Mouse (Mus musculus): ENCODE measurements around the gene Anxa6.
A peak's percentile ranks its signal among the peaks of the same experiment; 100 is the strongest.

DNA sequence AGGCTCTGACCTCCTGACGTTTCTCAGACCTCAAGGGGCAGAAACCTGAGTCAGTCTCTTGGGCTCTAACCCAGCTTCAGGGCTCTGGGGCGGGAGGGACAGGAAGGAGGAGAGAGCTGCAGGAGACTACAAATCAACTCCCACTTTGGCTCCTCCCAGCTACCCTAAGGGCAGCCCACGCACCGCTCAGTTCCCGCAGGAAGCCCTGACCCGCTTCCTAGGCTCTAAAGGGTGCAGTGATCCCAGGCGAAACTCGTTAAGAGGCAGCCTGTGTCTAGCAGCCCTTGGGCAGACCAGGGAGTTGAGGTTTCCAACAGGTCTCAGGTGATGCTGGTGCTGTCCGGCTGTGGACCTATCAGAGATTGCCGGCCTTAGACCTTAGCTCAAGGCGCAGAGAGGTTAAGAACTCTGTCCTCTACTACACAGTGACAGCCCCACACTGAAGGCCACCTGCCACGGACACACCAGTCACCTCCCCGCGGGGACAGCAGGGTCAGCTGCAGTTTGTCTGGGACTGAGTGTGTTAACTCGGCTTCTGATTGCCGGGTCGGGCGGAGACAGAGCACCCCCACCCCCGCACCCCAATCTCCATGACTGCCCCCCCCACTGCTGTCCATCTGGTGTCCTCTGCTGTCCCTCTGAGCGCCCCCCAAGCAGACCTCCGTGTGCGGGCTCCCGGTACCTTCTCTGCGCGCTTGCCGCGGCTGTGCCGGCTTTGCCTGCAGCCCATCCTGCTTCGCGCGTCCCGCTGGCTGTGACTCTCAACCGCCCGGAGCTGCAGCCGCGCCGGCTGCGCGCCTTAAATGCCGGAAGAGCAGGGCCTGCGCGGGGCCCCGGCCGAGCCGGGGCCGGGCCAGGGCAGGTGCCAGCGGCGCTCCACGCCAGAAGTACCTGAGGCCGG, 44.3 kb upstream of the Anxa6 start, which contains the start of gene Ccdc69:
- TF ChIP-seq CTCF (IDR thresholded peaks at IDR 0.05; ENCODE audit: borderline replicate concordance, control insufficient read depth, extremely low read depth, insufficient read depth, low read length, poor library complexity) (no peak), POLR2A (IDR thresholded peaks at IDR 0.05; ENCODE audit: control insufficient read depth, extremely low read depth, insufficient read depth, low read length, poor library complexity) (peak; percentile 90)
